Mouse (Mus musculus) right cerebral cortex, adult 18-20 months (tissue): Measurements from ENCODE around the gene Olfr1109.

Experiments used
- DNase-seq: peaks from one replicate; pipeline ENCODE4 v3.0.0; 2022; ENCODE audit warnings: mixed read lengths

Olfr1109 gene

DNA sequence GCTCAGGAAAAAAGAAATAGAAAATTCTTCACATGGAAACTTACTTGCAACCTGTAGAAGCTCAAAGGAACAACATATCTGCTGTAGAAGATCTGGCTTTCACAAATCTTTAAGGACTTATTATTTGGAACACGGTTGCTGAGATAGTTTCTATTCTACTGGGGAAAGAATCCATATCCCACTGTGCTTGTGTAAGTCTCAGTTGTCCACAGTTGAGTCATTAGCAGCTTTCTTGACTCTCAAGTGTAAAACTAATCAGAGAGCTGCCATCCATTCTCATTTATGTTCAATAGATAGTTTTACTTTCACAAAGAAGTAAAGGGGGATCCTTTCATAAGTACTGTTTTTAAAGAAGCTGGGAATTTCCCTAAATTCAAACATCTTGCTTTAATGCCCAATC is at the start of gene Olfr1109:
Gene Olfr1109, minus strand, starts transcription at position 101 of the 400 bp plus-strand sequence.
- DNase-seq: no peak

DNA sequence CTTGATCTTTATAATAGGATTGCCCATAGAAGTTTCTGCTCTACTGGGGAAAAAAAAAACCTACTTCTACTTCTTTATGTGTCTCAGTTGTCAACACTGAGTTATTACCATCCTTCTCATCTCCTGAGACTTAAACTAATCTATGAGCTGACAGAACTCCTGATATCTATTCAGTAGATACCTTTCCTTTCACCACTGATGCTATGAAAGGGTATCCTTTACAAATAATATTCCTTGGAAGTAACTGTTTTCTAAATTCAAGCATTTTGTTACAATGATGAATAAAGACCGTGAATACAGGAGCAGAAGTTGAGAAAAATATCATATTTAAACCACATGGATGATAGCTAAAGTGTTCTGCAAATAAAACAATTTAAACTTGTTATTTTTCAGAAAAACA is 44.4 kb upstream of the Olfr1109 start, which contains the start of gene Olfr1110:
Gene Olfr1110, minus strand, starts transcription at position 101 of the 400 bp plus-strand sequence.
- DNase-seq: no peak

DNA sequence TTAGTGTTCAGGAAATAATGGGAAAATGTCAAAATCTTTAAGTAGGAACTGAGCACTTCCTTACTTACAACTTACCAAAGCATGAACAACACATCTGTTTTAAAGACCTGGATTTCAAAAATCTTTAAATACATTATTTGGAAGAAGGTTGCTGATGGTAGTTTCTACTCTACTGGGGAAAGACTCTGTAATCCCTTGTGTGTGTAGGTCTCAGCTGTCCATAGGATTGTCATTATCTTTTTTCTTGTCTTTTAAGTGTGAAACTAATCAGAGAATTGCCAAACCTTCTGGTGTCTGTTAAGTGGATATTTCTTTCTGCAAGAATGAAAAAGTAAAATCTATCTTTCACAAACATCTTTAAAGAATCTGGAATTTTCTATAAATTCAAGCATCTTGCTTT is 18.7 kb upstream of the Olfr1109 start, which contains the start of gene Olfr259:
Gene Olfr259, minus strand, starts transcription at position 101 of the 400 bp plus-strand sequence.
- no peak for DNase-seq

DNA sequence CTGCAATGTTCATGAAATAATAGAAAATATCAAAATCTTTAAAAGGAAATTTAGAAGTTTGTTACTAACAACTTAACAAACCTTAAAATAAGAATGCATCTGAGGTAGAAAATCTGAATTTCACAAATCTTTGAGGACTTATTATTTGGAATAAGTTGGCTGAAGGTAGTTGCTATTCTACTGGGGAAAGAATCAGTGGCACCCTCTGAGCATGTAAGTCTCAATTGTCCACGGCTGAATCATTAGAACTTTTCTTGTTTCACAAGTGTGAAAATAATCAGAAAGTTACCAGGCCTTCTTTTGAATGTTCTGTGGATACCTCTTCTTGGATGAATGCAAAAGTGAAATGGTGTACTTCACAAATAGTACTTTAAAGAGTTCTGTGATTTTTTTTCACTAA is 20.1 kb downstream of the Olfr1109 start, which contains the start of gene Olfr1107:
Gene Olfr1107, minus strand, starts transcription at position 101 of the 400 bp plus-strand sequence.
- DNase-seq: no peak

DNA sequence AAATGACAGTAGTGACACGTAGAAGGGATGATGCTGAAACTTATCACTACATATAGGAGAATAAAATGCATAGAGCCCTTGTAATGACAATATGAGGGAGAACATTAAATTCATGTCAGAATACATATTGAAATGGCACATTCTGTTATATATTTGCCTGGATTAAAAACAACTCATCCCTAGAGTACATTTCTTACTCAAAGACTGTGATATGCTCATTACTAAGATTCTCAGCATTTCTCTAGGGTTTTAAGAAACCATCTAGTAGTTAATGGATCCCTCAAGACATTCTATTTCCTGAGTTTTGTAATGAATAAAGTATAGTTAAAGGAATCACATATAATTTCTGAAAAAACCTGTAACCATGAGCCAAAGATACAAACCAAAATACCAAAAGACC is 43.6 kb downstream of the Olfr1109 start, which contains the start of gene Olfr1106:
Gene Olfr1106, minus strand, starts transcription at position 101 of the 400 bp plus-strand sequence.
- DNase-seq: no peak
